19 mouse cellular contexts compared by ENCODE assay signal in the genomic region with DNA sequence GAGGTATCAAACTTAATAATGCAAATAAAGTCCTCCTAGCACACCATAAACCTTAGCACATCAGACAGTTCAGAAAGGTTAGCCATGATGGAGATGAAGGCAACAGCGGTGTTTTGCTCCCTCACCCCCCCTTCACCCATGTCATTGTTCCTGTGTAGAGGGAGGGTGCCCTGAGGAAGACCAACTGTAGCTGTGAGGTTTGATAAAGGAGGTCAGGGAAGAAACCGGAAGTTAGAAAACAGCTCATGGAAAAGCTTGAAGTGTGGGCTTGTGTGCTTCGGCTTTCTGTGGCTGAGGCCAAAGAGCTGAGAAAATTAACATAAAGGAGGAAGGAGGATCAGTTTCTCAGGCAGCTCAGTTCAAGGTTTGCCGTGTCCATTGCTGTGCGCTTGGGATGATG.
DNase-seq lines count a peak whose midpoint lies in the region; ATAC-seq lines count a peak whose summit lies in the region.
"Had no signal": no experiment of that assay in that cellular context is flagged by ENCODE, and none has a peak within 500 bp of the region (broad histone marks: within the 10 kb centered on the region; RNA-seq: fewer than 3 reads in every experiment).

No protein-coding gene starts in this region.

- H3K9ac ChIP-seq in heart, embryonic 11.5 days (ENCODE audit: low read depth, low read length): no peak overlapping the region
- no peak overlapping the region for H3K9ac ChIP-seq in kidney, embryonic 14.5 days (ENCODE audit: low read depth, low read length)

- no peaks in the 10 kb centered on the region for H3K27me3 ChIP-seq in heart, embryonic 11.5 days (ENCODE audit: control insufficient read depth, insufficient read depth, low read length)
- no peaks in the 10 kb centered on the region for H3K27me3 ChIP-seq in kidney, embryonic 14.5 days (ENCODE audit: control insufficient read depth, insufficient read depth, low read length)
- H3K27me3 ChIP-seq: CH12.LX, Patski had no signal

- no peaks in the 10 kb centered on the region for H3K4me1 ChIP-seq in heart, embryonic 11.5 days (ENCODE audit: control insufficient read depth, insufficient read depth, low read length)
- H3K4me1 ChIP-seq in kidney, embryonic 14.5 days (ENCODE audit: control insufficient read depth, insufficient read depth, low read length): no peaks in the 10 kb centered on the region

- no peaks in the 10 kb centered on the region for H3K9me3 ChIP-seq in heart, embryonic 11.5 days (replicated peaks; ENCODE audit: control insufficient read depth, low read length)
- H3K9me3 ChIP-seq in kidney, embryonic 14.5 days (ENCODE audit: control insufficient read depth, low read length): no peaks in the 10 kb centered on the region
- H3K9me3 ChIP-seq: G1E had no signal

- no peak overlapping the region for H3K4me2 ChIP-seq in heart, embryonic 11.5 days
- H3K4me2 ChIP-seq in kidney, embryonic 14.5 days (replicated peaks; ENCODE audit: low read depth, low read length): no peak overlapping the region

- H3K27ac ChIP-seq in heart, embryonic 11.5 days (ENCODE audit: low read depth, low read length): no peak overlapping the region
- H3K27ac ChIP-seq in kidney, embryonic 14.5 days (ENCODE audit: low read depth, low read length): no peak overlapping the region

- H3K36me3 ChIP-seq in heart, embryonic 11.5 days (ENCODE audit: control insufficient read depth, insufficient read depth, low read length): no peaks in the 10 kb centered on the region
- H3K36me3 ChIP-seq in kidney, embryonic 14.5 days (ENCODE audit: control insufficient read depth, insufficient read depth, low read length): no peaks in the 10 kb centered on the region
- H3K36me3 ChIP-seq: G1E had no signal

- 67% methylated on average over 5 of the region's 5 CpGs for WGBS in heart, embryonic 11.5 days (ENCODE audit: insufficient replicate concordance)
- WGBS in kidney, embryonic 14.5 days: 78% methylated on average over 5 of the region's 5 CpGs

- no peak for ATAC-seq in heart, embryonic 11.5 days (replicated peaks; ENCODE audit: insufficient number of reproducible peaks, low FRiP score, low TSS enrichment)
- ATAC-seq in common myeloid progenitor, adult 5-6 weeks (replicated peaks; ENCODE audit: low read depth, poor library complexity, severe bottlenecking): peak; percentile 54
- ATAC-seq in kidney, embryonic 14.5 days (ENCODE audit: low FRiP score, low TSS enrichment): no peak
- ATAC-seq: activated CD4-positive, CD25-positive, alpha-beta regulatory T cell, adult 4 months; CD4-positive, CD25-positive, alpha-beta regulatory T cell, adult 4 months had no signal

- H3K4me3 ChIP-seq in heart, embryonic 11.5 days (ENCODE audit: low read depth, low read length): no peak overlapping the region
- H3K4me3 ChIP-seq in kidney, embryonic 14.5 days (ENCODE audit: low read length): no peak overlapping the region

- peak; percentile 50 for DNase-seq in heart, adult 11 months
- DNase-seq: adrenal gland, adult 2 months; adrenal gland, adult 8-10 months; adrenal gland, postnatal 10 days; adrenal gland, postnatal 14 days; adrenal gland, postnatal 25 days; adrenal gland, postnatal 36 days; B cell, adult 2 months; cerebellum, adult 11 months; cerebellum, adult 11-12 months; cerebellum, adult 18-20 months had no signal
